Mouse (Mus musculus): ENCODE results near the gene Slc35f2. TPM values are rescaled to one million over a fixed set of nuclear protein-coding genes. Genes with fewer than 3 reads are reported as not detected.

Gene Slc35f2
- polyA plus RNA-seq, 1 experiment from 2014 or later, result 7.3 TPM

DNA sequence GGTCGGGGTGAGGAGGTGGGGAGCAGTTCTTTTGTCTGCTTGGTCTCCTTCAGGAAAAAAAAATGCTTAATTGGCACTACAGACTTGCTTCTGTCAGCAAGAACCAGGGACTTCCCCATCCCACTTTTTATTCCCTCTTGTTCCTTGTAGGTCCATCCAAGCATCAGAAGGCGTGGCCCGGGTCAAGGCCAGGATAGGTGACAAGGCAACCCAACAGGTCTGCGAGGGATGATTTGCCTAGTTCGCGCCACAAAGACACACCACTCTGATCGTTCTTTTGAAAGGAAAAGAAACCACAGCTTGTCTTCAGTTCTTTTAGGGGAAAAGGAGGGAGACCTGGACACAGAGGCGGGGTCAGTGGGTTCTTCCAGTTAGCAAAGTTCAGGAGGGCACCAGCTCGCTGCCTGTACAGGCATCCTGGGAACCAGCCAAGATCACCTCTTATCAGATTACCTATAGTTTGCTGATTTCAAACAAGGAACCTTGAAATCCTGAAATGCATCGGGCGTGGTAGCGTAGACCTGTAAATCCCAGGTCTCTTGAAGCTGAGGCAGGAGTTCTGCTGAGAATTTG is 481 bp upstream of the Slc35f2 start:
- peaks cover 7% of the 10 kb centered on the region; the same call in 1 of the 2 replicates for H3K4me1 ChIP-seq (ENCODE audit: control insufficient read depth, insufficient read depth, low read length)
- no peak overlapping the region for H3K27ac ChIP-seq (replicated peaks; ENCODE audit: low read depth, low read length)
- peak overlapping the region; percentile 59; the same call in 1 of the 2 replicates for H3K9ac ChIP-seq (replicated peaks; ENCODE audit: low read length)
- DNase-seq (no peak), ATAC-seq (ENCODE audit: low FRiP score, low TSS enrichment) (no peak)
- H3K36me3 ChIP-seq (ENCODE audit: control insufficient read depth, insufficient read depth, low read length), result no peaks in the 10 kb centered on the region
- 0 out of 2 replicates have a peak, but pooled peaks cover 5% of the 10 kb centered on the region for H3K9me3 ChIP-seq (ENCODE audit: control insufficient read depth, low read length)
- peak overlapping the region; percentile 98 for H3K4me2 ChIP-seq (ENCODE audit: low read length)
- H3K4me3 ChIP-seq (replicated peaks; ENCODE audit: low read depth, low read length), result peak overlapping the region; percentile 61
- WGBS, result 44% methylated on average over 12 of the region's 12 CpGs
- H3K27me3 ChIP-seq (ENCODE audit: control insufficient read depth, insufficient read depth, low read length), result peaks cover 33% of the 10 kb centered on the region

DNA sequence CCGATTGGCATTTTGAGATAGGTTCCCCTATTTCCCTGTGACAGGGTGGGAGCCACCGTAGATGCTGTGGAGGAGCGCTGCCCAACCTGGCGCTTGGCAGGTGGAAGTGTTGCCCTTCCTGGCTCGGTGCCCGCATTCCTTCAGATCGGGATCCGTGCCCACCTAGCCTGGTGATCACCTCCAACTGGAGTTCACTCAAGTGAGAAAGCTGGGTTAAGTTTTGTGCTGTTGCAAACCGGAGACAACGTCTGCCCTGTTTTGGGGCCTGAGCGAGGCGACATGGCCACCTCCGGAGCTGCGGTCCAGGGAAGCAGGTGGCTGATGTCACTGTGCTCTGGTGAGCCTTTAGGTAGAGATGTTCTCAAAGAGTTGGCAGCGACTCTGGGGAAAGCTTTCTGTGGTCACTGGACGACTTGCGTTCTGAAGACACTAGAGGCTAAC is 803 bp downstream of the Slc35f2 start:
- DNase-seq (peak; percentile 33), ATAC-seq (ENCODE audit: low FRiP score, low TSS enrichment) (no peak)
- peak overlapping the region; percentile 98 for H3K4me2 ChIP-seq (ENCODE audit: low read length)
- H3K27me3 ChIP-seq (ENCODE audit: control insufficient read depth, insufficient read depth, low read length), result peaks cover 33% of the 10 kb centered on the region
- H3K4me1 ChIP-seq (ENCODE audit: control insufficient read depth, insufficient read depth, low read length), result peaks cover 7% of the 10 kb centered on the region; the same call in 1 of the 2 replicates
- H3K9me3 ChIP-seq (ENCODE audit: control insufficient read depth, low read length), result 0 out of 2 replicates have a peak, but pooled peaks cover 5% of the 10 kb centered on the region
- H3K9ac ChIP-seq (replicated peaks; ENCODE audit: low read length), result peak overlapping the region; percentile 59
- 2% methylated on average over 17 of the region's 17 CpGs for WGBS
- no peaks in the 10 kb centered on the region for H3K36me3 ChIP-seq (ENCODE audit: control insufficient read depth, insufficient read depth, low read length)
- no peak overlapping the region for H3K27ac ChIP-seq (replicated peaks; ENCODE audit: low read depth, low read length)
- H3K4me3 ChIP-seq (replicated peaks; ENCODE audit: low read depth, low read length), result peak overlapping the region; percentile 61

DNA sequence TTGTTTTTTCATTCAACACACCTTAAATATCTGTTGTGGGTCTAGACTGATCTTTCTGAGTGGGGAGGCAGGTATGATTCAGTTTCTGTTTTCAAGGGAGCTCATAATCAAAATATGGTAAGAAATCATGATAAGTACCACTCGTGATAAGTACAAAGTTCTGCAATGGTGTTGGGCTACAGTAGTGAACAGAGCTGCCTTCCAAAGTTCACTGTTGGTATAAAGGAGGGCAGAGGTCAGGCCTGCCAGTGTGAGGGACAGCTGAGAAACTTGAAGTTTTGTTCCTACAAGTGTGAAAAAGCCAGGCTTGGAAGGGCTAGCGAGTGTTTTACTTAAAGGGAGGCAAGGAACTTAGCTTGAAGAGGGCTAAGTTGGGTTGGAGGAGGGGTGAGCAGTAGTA is 4.2 kb downstream of the Slc35f2 start:
- ATAC-seq (ENCODE audit: low FRiP score, low TSS enrichment), result no peak
- WGBS, result 93% methylated on average over 2 of the region's 2 CpGs
- no peak for DNase-seq
- H3K27me3 ChIP-seq (ENCODE audit: control insufficient read depth, insufficient read depth, low read length), result peaks cover 31% of the 10 kb centered on the region
- no peaks in the 10 kb centered on the region for H3K36me3 ChIP-seq (ENCODE audit: control insufficient read depth, insufficient read depth, low read length)
- H3K4me3 ChIP-seq (replicated peaks; ENCODE audit: low read depth, low read length), result no peak overlapping the region
- H3K4me1 ChIP-seq (ENCODE audit: control insufficient read depth, insufficient read depth, low read length), result peaks cover 7% of the 10 kb centered on the region; the same call in 1 of the 2 replicates
- H3K9me3 ChIP-seq (ENCODE audit: control insufficient read depth, low read length), result no peaks in the 10 kb centered on the region
- no peak overlapping the region for H3K9ac ChIP-seq (replicated peaks; ENCODE audit: low read length)
- H3K4me2 ChIP-seq (ENCODE audit: low read length), result no peak overlapping the region
- H3K27ac ChIP-seq (replicated peaks; ENCODE audit: low read depth, low read length), result no peak overlapping the region

DNA sequence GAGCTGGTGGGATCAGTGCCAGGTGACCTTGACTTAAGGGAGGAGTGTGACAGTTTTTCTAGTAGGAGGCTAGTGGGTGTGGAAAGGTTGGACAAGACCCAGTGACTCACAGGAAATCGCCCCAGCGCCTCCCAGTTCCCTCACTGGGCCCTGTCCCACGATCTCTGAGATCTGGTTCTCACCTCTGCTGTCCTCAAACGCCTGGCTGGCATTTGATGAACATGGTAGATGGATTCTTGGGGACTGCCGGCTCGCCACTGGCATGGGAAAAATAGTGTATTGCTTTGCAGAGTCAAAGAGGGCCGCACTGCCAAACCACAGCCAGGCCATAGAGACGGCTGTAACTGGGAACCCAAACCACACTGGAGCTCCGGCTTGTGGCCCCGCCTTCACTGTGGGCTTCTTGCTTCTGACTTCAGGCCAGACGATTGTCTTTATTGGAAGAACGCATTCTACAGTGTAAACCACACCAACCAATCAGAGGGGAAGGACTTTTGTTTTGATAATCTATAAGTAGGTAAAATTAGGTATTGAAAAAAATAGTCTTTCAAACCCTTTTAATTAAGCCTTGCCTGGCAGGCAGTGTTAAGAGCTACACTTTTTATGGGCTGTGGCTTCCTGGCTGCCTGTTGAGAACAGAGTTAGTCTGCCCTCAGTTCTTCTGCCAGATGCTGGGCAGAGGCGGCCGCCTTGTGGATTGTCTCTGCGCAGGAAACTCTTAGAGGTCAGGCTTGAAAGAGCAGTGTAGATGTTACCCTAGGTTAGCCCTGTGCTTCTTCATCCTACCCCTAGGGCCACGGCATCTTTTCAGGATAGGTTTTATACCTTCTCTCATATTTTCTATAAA is 15.4 kb downstream of the Slc35f2 start:
- Histone ChIP-seq H3K36me3 (ENCODE audit: control insufficient read depth, insufficient read depth, low read length) (no peaks in the 10 kb centered on the region), H3K4me2 (ENCODE audit: low read length) (no peak overlapping the region), H3K4me3 (replicated peaks; ENCODE audit: low read depth, low read length) (no peak overlapping the region), H3K27ac (replicated peaks; ENCODE audit: low read depth, low read length) (no peak overlapping the region), H3K27me3 (ENCODE audit: control insufficient read depth, insufficient read depth, low read length) (no peaks in the 10 kb centered on the region), H3K4me1 (ENCODE audit: control insufficient read depth, insufficient read depth, low read length) (no peaks in the 10 kb centered on the region), H3K9ac (replicated peaks; ENCODE audit: low read length) (no peak overlapping the region), H3K9me3 (ENCODE audit: control insufficient read depth, low read length) (no peaks in the 10 kb centered on the region)
- ATAC-seq (ENCODE audit: low FRiP score, low TSS enrichment), result no peak
- WGBS, result 89% methylated on average over 16 of the region's 16 CpGs
- no peak for DNase-seq

DNA sequence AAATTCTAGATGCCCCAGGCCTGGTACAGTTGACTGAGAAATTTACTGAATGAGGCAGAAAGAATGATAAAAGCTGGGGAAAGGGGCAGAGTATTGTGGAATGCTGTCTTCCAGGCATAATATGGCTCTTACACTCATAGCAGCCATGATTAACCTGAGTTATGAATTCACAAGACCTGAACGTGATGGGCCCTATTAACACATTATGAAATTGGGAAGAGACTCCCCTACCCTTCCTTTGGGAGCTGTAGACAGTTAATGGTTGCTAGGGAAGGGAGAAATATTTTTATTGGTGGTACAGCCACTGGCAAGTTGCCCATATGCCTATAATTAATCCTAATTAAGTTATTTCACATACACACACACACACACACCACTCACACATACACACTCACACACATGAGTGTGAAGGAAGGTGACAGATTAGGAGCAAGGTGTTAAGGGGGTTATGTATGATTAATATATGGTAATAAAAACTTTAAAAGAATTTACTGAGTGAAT is 22.5 kb downstream of the Slc35f2 start:
- Histone ChIP-seq H3K9ac (replicated peaks; ENCODE audit: low read length) (no peak overlapping the region), H3K4me1 (ENCODE audit: control insufficient read depth, insufficient read depth, low read length) (no peaks in the 10 kb centered on the region), H3K27me3 (ENCODE audit: control insufficient read depth, insufficient read depth, low read length) (no peaks in the 10 kb centered on the region), H3K4me2 (ENCODE audit: low read length) (no peak overlapping the region), H3K9me3 (ENCODE audit: control insufficient read depth, low read length) (no peaks in the 10 kb centered on the region), H3K36me3 (ENCODE audit: control insufficient read depth, insufficient read depth, low read length) (no peaks in the 10 kb centered on the region), H3K27ac (replicated peaks; ENCODE audit: low read depth, low read length) (no peak overlapping the region; the same call in 1 of the 2 replicates), H3K4me3 (replicated peaks; ENCODE audit: low read depth, low read length) (no peak overlapping the region)
- 61% methylated on average over 1 of the region's 1 CpGs for WGBS
- DNase-seq (no peak), ATAC-seq (ENCODE audit: low FRiP score, low TSS enrichment) (no peak)

DNA sequence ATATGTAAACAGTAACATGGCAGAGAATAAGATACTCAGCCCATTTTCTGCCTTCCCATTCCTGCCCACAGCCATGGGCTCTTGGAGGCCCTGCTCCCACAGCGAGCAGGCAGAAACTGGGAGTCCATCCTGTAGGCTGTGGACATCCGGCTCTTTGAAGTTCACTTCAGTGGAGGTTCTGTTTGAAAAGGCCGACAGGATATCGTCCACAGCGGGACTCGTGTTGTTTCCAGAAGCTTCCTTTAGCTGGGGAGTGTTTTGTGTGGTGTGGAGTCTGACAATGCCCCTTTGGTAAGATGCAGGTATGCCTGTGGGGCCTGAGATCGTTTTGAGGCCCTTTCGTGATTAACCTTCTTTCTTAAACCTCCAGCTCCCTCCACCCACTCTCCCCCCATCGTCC is 23.2 kb downstream of the Slc35f2 start:
- DNase-seq (no peak), ATAC-seq (ENCODE audit: low FRiP score, low TSS enrichment) (no peak)
- 71% methylated on average over 9 of the region's 9 CpGs for WGBS
- no peak overlapping the region for H3K9ac ChIP-seq (replicated peaks; ENCODE audit: low read length)
- no peaks in the 10 kb centered on the region for H3K36me3 ChIP-seq (ENCODE audit: control insufficient read depth, insufficient read depth, low read length)
- no peak overlapping the region for H3K4me3 ChIP-seq (replicated peaks; ENCODE audit: low read depth, low read length)
- H3K4me1 ChIP-seq (ENCODE audit: control insufficient read depth, insufficient read depth, low read length), result no peaks in the 10 kb centered on the region
- no peaks in the 10 kb centered on the region for H3K27me3 ChIP-seq (ENCODE audit: control insufficient read depth, insufficient read depth, low read length)
- H3K27ac ChIP-seq (replicated peaks; ENCODE audit: low read depth, low read length), result no peak overlapping the region
- H3K9me3 ChIP-seq (ENCODE audit: control insufficient read depth, low read length), result no peaks in the 10 kb centered on the region
- H3K4me2 ChIP-seq (ENCODE audit: low read length), result no peak overlapping the region

DNA sequence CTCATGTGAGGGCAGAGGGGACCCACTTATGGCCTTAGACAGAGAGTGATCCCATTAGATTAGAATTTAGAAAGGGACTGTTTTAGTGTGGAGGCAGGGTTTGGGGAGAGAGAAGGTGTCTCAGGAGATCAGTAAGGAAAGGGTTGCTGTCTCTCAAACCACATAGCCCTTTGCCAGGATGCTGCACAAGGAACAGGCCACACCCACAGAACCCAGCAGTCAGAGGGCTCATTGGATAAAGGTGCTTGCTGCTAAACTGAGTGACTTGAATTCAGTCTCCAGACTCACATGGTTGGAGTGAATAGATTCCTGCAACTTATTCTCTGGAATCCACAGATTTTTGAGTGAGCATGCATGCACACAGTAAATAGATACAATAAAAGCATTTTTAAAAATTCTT is 24.0 kb downstream of the Slc35f2 start:
- H3K27ac ChIP-seq (replicated peaks; ENCODE audit: low read depth, low read length), result no peak overlapping the region
- ATAC-seq (ENCODE audit: low FRiP score, low TSS enrichment), result no peak
- no peak for DNase-seq

GRCm38 (mm10) chr9:53796386-53796785 is 25.0 kb downstream of the Slc35f2 start:
- Histone ChIP-seq H3K4me2 (ENCODE audit: low read length) (no peak overlapping the region), H3K36me3 (ENCODE audit: control insufficient read depth, insufficient read depth, low read length) (no peaks in the 10 kb centered on the region), H3K4me3 (replicated peaks; ENCODE audit: low read depth, low read length) (no peak overlapping the region), H3K27ac (replicated peaks; ENCODE audit: low read depth, low read length) (no peak overlapping the region), H3K9me3 (ENCODE audit: control insufficient read depth, low read length) (no peaks in the 10 kb centered on the region), H3K27me3 (ENCODE audit: control insufficient read depth, insufficient read depth, low read length) (no peaks in the 10 kb centered on the region), H3K9ac (replicated peaks; ENCODE audit: low read length) (no peak overlapping the region), H3K4me1 (ENCODE audit: control insufficient read depth, insufficient read depth, low read length) (no peaks in the 10 kb centered on the region)
- WGBS, result 83% methylated on average over 3 of the region's 3 CpGs
- ATAC-seq (ENCODE audit: low FRiP score, low TSS enrichment), result no peak
- DNase-seq, result no peak

More for the DNA sequence above, 24.0 kb downstream of the Slc35f2 start:
- no peak overlapping the region for H3K9ac ChIP-seq (replicated peaks; ENCODE audit: low read length)
- no peaks in the 10 kb centered on the region for H3K4me1 ChIP-seq (ENCODE audit: control insufficient read depth, insufficient read depth, low read length)
- no peaks in the 10 kb centered on the region for H3K9me3 ChIP-seq (ENCODE audit: control insufficient read depth, low read length)
- H3K4me3 ChIP-seq (replicated peaks; ENCODE audit: low read depth, low read length), result no peak overlapping the region
- H3K36me3 ChIP-seq (ENCODE audit: control insufficient read depth, insufficient read depth, low read length), result no peaks in the 10 kb centered on the region
- H3K27me3 ChIP-seq (ENCODE audit: control insufficient read depth, insufficient read depth, low read length), result no peaks in the 10 kb centered on the region
- H3K4me2 ChIP-seq (ENCODE audit: low read length), result no peak overlapping the region

Measured in midbrain, embryonic 14.5 days (tissue).